Mouse (Mus musculus): ENCODE results near the gene Rap1gap.

Gene Rap1gap

DNA sequence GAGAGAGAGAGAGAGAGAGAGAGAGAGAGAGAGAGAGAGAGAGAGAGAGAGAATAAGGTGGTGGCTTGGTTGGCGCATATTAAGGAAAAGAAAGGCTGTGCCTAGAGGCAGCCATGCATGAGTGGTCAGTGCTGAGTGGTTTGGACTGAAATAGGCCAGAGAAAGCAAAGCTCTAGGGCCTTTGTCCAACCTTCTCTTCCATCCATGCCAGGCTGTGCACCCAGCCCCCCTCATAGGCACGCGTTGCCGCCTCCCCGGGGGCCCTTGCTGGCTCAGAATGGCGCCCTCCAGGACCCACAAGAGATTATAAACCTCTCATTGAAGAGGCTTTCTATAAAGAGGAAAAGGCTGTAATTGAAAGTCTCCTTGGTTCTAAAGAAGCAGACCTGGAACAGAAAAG is 3.0 kb upstream of the Rap1gap start:
- no peak for DNase-seq (ENCODE audit: low read depth, low spot score)

GRCm38 (mm10) chr4:137663491-137663890 is 1.0 kb upstream of the Rap1gap start:
- no peak for DNase-seq (ENCODE audit: low read depth, low spot score)

DNA sequence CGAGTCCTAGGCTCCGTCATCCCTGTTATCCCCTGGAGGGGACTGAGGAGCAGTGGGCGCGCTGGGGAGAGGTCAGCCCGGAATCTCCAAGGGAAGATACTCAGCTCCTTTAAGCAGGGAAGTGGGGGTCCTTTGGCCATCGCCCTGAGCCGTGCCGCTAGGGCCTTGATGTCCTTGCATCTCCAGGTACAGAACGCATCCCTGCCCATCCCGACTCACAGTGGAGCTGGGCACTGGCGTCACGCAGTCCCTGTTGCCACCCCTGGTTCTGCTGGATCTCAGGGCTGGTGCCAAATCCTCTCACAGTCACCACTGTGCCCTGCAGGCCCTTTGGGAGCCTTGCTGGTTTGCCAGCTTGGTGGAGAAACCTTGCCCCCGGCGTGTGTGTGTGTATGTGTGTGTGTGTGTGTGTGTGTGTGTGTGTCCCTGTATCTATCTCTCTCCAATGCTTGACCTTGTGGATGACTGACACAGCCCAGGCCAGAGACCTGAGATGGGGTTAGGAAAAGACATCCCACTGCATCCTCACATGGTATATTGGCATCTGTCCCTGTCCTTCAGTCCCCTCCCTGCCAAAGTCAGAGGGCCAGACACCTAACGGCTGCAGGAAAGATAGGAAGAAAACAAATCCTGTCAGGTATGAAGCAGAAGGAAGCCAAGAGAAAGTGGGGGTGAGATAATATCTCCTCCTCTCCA is 602 bp downstream of the Rap1gap start:
- DNase-seq (ENCODE audit: low read depth, low spot score): no peak

- no peak for DNase-seq (ENCODE audit: low read depth, low spot score)
Observed at GRCm38 (mm10) chr4:137665791-137666190, 1.3 kb downstream of the Rap1gap start.

DNA sequence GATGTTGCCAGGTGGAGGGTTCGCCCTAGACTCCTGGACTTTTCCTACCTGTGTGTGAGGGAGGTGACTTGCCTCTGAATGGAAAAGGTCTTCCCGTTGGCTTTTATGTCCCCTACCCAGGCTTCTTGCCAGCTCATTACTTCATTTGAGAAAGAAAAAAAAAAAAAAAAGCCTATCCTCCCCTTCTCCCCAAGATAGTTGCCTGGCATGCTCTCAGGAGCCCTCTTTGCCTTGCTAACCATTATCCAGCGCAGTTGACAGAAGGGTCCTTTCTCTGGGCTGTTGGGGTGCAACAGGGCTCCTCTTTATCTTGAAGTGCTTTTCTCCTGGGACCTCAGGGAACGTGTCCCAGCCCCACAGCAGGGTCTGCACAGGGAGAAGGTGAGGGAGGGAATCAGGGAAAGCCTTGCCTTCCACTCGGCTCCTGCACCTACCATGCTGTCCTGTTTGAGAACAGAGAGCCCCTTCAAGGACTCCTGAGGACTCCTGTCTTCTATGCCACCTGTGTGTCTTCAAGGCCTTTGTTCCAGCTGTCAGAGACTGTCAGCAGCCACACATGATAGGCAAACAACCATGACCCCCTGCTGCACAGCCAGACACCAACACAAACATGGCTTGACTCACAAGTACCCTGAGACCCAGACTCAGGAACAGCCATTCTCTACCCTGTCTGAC is 1.9 kb downstream of the Rap1gap start:
- no peak for DNase-seq (ENCODE audit: low read depth, low spot score)

GRCm38 (mm10) chr4:137666958-137667345 is 2.4 kb downstream of the Rap1gap start:
- no peak for DNase-seq (ENCODE audit: low read depth, low spot score)

DNA sequence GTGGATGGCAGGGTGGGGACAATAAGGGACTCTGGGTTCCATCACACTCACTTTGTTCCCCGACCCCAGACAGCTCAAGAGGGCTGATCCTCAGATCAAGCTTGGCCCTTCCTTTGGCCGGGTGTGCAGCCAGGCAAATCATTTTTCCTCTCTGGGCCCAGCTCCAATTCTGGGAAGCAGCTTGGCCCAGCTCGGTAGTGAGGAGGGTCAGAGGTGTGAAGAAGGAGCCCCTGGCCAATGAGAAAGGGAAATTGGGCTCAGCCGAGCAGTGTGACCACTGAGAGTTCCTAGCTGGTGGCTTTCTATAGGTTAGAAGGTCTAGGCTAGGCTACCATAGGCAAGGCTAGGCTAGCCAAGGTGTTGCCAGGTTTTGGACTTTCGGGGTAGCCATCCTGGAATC is 3.2 kb downstream of the Rap1gap start:
- no peak for DNase-seq (ENCODE audit: low read depth, low spot score)

- DNase-seq (ENCODE audit: low read depth, low spot score): no peak
Observed at GRCm38 (mm10) chr4:137671711-137672500, 7.4 kb downstream of the Rap1gap start.

- DNase-seq (ENCODE audit: low read depth, low spot score): no peak
Observed at GRCm38 (mm10) chr4:137675566-137675965, 11.0 kb downstream of the Rap1gap start.

DNA sequence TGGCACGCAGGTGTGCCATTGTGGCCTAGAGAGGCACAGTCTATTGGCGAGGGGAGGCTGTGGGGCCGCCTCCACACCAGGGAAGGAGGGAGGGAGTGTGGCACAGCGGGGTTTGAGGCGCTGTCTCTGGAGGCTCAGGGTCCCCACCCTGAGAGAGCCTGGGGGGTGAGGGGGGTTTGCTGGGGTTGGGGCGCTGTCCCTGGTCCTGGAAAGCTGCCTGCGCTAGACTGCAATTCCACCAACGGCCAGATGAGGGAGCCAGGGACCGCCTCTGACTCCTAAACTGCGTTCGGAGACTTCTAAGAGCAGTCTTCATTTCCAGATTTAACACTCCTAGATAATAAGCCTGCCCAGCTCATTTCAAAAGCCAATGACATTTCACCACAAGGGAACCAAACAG is 11.5 kb downstream of the Rap1gap start:
- DNase-seq (ENCODE audit: low read depth, low spot score): peak; percentile 61

- DNase-seq (ENCODE audit: low read depth, low spot score): no peak
Observed at GRCm38 (mm10) chr4:137676700-137677484, 12.4 kb downstream of the Rap1gap start.

DNA sequence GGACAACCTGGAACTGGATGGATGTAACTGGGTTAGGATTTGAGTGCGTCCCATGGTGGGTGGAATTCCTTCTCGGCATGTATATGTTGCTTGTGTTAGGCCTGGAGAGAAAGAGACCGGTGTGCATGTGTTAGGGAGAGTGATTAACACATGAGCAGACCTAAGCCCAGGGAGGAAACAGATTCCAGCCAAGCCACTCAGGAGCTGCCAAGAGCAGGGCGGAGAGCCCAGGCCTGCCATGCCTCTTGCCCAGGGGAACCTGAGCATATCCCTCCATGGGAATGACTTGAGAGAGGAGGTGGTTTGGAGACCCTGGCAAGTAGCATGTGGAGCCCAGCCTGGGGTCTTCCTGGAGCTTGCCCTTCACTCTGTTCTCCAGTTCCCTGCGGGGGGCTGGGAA is 13.4 kb downstream of the Rap1gap start:
- no peak for DNase-seq (ENCODE audit: low read depth, low spot score)

DNA sequence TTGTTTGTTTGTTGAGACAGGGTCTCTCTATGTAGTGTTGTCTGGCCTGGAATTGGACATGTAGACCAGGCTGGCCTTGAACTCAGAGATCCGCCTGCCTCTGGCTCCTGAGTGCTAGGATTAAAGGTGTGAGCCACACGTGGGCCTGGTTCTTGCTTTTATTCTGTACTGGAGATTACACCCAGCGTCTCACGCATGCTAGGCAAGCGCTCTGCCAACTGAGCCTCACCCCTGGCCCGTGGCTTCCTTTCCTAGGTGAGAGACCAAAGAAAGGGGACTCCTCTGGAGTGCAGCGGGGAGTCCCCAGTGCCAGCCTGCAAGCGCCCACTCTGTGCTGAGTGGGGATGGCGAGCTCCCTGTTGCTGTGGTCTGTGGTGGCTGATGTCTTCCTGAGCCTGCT is 14.0 kb downstream of the Rap1gap start:
- no peak for DNase-seq (ENCODE audit: low read depth, low spot score)

DNA sequence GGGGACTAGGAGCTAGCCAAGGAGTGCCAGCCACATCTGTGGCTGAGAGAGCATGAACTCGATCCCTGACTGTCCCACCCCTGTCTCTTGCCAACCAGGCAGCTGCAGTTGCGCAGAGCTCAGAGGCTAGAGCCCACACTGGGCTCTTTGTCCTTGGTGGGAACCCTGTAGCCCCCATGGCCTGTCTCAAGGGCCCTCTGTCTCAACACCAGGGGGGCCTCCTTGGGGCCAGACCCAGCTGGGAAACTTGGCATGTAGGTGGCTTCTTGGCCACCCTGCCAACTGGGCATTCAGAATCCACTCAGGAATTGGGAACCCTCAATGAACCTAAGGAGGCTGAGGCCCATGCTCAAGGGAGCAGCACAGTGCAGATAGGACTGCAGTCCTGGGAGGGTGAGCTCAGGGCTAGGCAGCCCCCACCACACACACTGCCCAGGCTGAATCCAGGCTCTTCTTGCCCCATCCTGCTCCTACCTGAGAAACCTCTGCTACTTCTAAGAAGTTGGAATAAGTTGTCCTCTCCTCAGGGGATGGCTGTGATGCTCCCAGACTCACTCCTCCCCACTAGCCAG is 15.5 kb downstream of the Rap1gap start:
- DNase-seq (ENCODE audit: low read depth, low spot score): no peak

- no peak for DNase-seq (ENCODE audit: low read depth, low spot score)
Observed at GRCm38 (mm10) chr4:137680721-137681120, 16.2 kb downstream of the Rap1gap start.

- no peak for DNase-seq (ENCODE audit: low read depth, low spot score)
Observed at GRCm38 (mm10) chr4:137681408-137682104, 17.0 kb downstream of the Rap1gap start.

DNA sequence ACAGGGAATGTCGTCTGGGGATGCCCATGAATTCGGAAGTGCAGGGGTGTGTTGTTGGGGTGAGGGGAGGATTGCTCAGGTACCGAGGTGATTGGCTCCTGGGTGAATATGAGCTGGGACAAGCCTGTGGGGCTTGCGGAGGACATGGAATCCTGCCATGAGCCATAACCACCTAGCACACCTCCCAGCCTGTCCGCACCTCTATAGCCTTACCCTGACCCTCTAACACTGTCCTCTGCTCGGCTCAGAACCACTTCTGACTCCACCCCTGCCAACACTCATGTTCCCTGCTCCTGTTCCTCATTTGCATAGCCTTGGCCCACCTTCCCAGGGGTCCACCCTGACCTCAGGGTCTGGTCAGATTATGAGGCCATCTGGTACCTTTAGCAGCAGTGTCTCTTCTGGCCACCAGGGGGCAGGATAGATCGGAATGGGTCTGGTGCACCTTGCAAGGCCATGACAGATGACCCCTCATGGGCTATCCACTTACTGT is 18.5 kb downstream of the Rap1gap start:
- no peak for DNase-seq (ENCODE audit: low read depth, low spot score)

- no peak for DNase-seq (ENCODE audit: low read depth, low spot score)
Observed at GRCm38 (mm10) chr4:137684830-137685343, 20.4 kb downstream of the Rap1gap start.

DNA sequence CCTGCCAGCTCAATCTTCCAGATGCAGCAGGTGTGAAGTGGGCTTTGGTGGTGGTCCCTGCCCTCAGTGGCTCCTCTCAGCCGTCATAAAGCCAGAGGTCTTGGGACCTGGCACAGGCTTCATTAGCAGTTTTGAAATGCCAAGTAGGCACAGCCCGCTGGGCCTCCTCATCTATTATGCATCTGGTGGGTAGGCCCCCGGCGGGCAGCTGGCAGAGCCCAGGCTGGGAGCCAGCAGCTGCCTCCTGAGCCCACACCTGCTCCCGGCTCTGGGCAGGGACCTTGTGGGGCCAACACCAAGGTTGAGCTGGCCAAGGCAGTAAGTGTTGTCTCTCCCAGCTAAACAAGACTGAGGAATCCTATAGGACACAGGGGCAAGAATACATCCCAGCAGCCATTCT is 21.8 kb downstream of the Rap1gap start:
- DNase-seq (ENCODE audit: low read depth, low spot score): no peak

DNA sequence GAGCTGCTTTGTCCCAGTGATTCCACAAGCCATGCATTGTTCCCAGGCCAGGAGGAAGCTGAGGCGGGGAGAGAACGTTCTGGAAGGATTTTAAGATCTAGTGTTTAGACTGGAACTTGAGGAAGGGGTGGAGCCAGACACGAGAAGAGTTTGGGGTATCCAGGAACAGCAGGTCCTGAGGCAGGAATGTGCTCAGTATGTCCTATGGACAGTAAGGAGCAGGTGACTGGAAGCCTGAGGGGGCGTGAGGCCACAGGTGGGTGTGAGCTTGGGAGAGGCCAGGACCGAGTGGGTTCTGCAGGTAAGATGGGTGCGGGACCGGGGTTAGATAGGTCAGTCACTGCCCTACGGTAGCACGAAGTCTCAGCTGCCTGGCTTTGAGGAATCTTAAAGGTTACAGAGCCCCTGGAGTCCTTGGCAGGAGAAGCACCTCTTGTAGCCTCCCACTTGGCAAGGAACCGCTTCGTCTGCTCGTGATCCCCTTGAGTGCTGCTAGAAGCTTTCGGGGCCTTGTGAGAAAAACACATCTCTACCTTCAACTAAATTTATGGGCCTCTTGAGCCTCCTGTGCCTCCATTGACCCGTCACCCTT is 22.8 kb downstream of the Rap1gap start:
- DNase-seq (ENCODE audit: low read depth, low spot score): no peak

Data from embryo, embryonic 11.5 days (tissue).